Mouse (Mus musculus): ENCODE data around the gene Hist2h4.
A peak's percentile ranks its signal among the peaks of the same experiment; 100 is the strongest.
"Not testable (repeated sequence)": the region's sequence is repeated elsewhere in the genome, so short reads cannot be mapped to it uniquely, and the experiment has no call there.

The Hist2h4 gene

DNA sequence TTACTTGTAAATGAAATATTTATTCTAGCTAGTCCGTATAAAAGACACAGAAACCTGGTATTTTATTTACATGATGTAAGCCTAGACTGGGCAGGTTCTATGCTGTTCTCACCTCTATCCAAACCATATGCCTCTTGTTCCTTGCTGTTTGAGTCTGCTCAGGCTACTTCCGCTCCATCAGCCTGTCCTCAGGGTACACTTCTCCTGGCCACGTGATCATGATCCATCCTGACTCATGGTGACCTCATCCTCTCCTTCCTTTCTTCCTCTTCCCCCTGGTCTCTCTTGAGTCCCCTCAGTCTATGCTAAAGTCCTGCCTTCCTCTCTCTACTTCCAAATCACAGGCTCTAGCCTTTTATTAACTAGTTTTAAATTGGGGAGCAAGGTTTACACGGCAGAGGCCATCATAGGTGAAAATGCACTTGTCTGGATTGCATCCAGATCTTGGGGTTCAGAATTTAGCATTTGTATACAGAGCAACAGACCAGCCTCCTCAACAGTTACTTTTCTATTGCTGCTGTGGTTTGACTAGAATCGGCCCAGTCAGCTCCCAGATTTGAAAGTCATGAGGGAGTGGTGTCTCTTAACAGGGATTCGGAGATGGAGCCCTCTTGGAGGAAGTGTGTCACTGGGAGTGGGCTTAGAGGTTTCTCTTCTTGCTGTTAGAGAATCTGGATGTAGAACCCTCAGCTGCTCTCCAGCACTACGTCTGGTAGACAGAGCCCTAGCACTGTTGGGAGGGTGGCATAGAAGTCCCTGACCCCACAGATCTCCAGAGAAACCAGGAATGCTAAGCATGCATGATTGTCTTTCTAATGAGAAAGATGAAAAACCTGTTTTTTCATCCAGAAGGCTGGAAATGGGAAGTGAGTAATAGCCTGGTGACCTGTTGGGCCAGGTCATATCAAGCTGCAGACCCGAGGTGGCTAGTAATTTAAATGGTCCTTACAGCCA lies 36.1 kb downstream of the Hist2h4 start:
- DNase-seq (ENCODE audit: low spot score in 2 of 2) = no peak

GRCm38 (mm10) chr3:96225421-96225820 lies 37.7 kb downstream of the Hist2h4 start:
- DNase-seq (ENCODE audit: low spot score in 2 of 2) = no peak

DNA sequence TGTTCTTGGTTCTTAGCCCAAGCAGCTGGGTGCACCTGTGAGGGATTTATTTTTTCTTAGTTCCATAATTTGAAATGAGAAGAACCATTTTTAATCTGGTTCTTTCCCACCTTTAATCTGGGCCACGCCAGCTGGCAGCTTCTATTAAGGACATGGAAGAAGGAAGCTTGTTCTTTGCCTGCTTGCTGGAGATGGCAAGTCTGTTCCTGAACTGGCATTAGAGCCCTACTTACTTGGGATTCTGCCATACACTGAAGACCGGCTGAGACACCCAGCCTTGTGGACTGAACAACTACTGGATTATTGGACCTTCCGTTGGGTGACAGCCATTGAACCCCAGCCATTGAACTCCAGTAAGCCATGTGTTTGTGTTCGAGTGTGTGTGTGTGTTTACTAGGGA lies 40.3 kb downstream of the Hist2h4 start:
- DNase-seq (ENCODE audit: low spot score in 2 of 2) = no peak

DNA sequence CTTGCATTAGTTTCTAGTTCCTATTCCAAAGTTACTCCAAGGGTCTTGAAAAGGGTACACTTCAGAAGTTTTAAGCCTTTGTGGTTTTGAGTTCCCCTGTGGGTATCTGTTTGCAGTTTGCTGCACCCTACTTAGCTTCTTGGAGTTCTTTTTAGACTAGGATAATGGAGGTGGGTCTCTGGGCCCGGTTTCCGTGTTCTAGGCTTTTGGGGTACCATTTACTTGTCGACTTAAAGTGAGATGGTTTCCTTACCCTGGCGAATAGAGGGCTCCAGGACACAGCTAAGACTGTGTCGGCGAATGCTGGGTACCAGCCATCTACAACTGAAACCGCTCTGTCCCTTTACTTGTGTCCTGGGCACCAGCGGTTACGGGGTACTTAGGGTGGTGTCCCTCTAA lies 41.5 kb downstream of the Hist2h4 start:
- peak; percentile 18 to 28 for DNase-seq (ENCODE audit: low spot score in 2 of 2)

DNA sequence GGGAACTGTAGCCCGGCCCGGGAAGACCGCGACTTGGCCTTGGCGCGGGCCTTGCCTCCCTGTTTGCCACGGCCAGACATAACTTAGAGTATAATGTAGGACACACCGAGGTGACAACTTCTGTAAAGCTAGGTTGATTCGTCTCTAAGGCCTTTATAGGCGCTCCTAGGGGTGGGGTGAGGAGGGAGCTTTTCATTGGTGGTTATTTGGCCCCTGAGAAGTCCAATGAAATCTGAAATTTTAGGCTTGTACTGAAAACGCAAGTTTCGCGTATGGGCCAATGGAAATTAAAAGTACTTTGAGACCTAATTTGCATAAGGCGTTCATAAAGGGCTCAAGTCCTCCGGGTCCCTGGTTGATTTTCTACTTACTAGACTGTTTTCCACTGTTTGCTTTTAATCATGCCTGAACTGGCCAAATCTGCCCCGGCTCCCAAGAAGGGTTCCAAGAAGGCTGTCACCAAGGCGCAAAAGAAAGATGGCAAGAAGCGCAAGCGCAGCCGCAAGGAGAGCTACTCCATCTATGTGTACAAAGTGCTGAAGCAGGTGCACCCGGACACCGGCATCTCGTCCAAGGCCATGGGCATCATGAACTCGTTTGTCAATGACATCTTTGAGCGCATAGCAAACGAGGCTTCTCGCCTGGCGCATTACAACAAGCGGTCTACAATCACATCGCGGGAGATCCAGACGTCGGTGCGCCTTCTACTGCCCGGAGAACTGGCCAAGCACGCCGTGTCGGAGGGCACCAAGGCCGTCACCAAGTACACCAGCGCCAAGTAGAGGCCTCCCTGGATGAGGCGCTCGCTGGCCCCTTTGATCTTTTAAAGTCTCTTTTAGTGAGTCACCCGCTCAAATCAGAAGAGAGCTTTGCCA lies 42.1 kb downstream of the Hist2h4 start, which contains the start of the genes Hist2h2ac and Hist2h2be:
TSS of gene Hist2h2ac (minus strand) at position 116 of the 875 bp plus-strand sequence.
TSS of gene Hist2h2be (plus strand) at position 355 of the 875 bp plus-strand sequence.
- peak; percentile 78 to 83 for DNase-seq (ENCODE audit: low spot score in 2 of 2)

- DNase-seq (ENCODE audit: low spot score in 2 of 2) = not testable (repeated sequence)
Observed at GRCm38 (mm10) chr3:96220131-96220764, 42.9 kb downstream of the Hist2h4 start.

- DNase-seq (ENCODE audit: low spot score in 2 of 2) = peak; percentile 64 to 72
Observed at GRCm38 (mm10) chr3:96219661-96220130, 43.4 kb downstream of the Hist2h4 start, which contains the start of the genes Bola1 and Hist2h2ab. Gene Bola1, minus strand, starts transcription at chr3:96219709. Gene Hist2h2ab, plus strand, starts transcription at chr3:96219865.

- peak in 1 of 2 experiments; percentile 37 for DNase-seq (ENCODE audit: low spot score in 2 of 2)
Observed at GRCm38 (mm10) chr3:96219191-96219641, 43.9 kb downstream of the Hist2h4 start.
